Mouse (Mus musculus): ENCODE measurements around the gene Spred2. TPM values are rescaled to one million over a fixed set of nuclear protein-coding genes. Genes with fewer than 3 reads are reported as not detected.

Gene Spred2
- polyA plus RNA-seq, 1 experiment: 24.0 TPM

- WGBS: 83% methylated on average over 4 of the region's 4 CpGs
- peaks cover 4% of the 10 kb centered on the region for H3K4me1 ChIP-seq (ENCODE audit: control insufficient read depth, insufficient read depth, low read length)
- no peak for DNase-seq
- H3K4me3 ChIP-seq (replicated peaks; ENCODE audit: extremely low read depth, low read depth, low read length): no peak overlapping the region
- TF ChIP-seq CTCF (IDR thresholded peaks at IDR 0.05; ENCODE audit: insufficient read depth, low read length): peak; percentile 60
- no peak for TF ChIP-seq POLR2A (IDR thresholded peaks at IDR 0.05; ENCODE audit: borderline replicate concordance, extremely low read depth, low read depth, low read length)
These were observed 48.0 kb downstream of the Spred2 start for GRCm38 (mm10) chr11:19971954-19972750.

- 64% methylated on average over 7 of the region's 7 CpGs for WGBS
- no peak for DNase-seq
- TF ChIP-seq POLR2A (IDR thresholded peaks at IDR 0.05; ENCODE audit: borderline replicate concordance, extremely low read depth, low read depth, low read length) (no peak), CTCF (IDR thresholded peaks at IDR 0.05; ENCODE audit: insufficient read depth, low read length) (no peak)
- H3K4me3 ChIP-seq (replicated peaks; ENCODE audit: extremely low read depth, low read depth, low read length): no peak overlapping the region
- H3K4me1 ChIP-seq (ENCODE audit: control insufficient read depth, insufficient read depth, low read length): peaks cover 4% of the 10 kb centered on the region
These were observed 49.0 kb downstream of the Spred2 start for GRCm38 (mm10) chr11:19973032-19973790.

GRCm38 (mm10) chr11:19976032-19976431, 51.9 kb downstream of the Spred2 start:
- no peak for DNase-seq
- H3K4me1 ChIP-seq (ENCODE audit: control insufficient read depth, insufficient read depth, low read length): peaks cover 6% of the 10 kb centered on the region
- no peak for TF ChIP-seq POLR2A (IDR thresholded peaks at IDR 0.05; ENCODE audit: borderline replicate concordance, extremely low read depth, low read depth, low read length)
- TF ChIP-seq CTCF (IDR thresholded peaks at IDR 0.05; ENCODE audit: insufficient read depth, low read length): no peak
- WGBS: 92% methylated on average over 2 of the region's 2 CpGs
- no peak overlapping the region for H3K4me3 ChIP-seq (replicated peaks; ENCODE audit: extremely low read depth, low read depth, low read length)

- DNase-seq: no peak
- WGBS: 50% methylated on average over 2 of the region's 2 CpGs
- H3K4me3 ChIP-seq (replicated peaks; ENCODE audit: extremely low read depth, low read depth, low read length): no peak overlapping the region
- TF ChIP-seq CTCF (IDR thresholded peaks at IDR 0.05; ENCODE audit: insufficient read depth, low read length) (no peak), POLR2A (IDR thresholded peaks at IDR 0.05; ENCODE audit: borderline replicate concordance, extremely low read depth, low read depth, low read length) (no peak)
- H3K4me1 ChIP-seq (ENCODE audit: control insufficient read depth, insufficient read depth, low read length): peaks cover 11% of the 10 kb centered on the region
These were observed 53.5 kb downstream of the Spred2 start for GRCm38 (mm10) chr11:19977687-19978086.

- WGBS: 22% methylated on average over 14 of the region's 14 CpGs
- TF ChIP-seq POLR2A (IDR thresholded peaks at IDR 0.05; ENCODE audit: borderline replicate concordance, extremely low read depth, low read depth, low read length): no peak
- no peak for TF ChIP-seq CTCF (IDR thresholded peaks at IDR 0.05; ENCODE audit: insufficient read depth, low read length)
- Histone ChIP-seq H3K4me1 (ENCODE audit: control insufficient read depth, insufficient read depth, low read length) (peaks cover 12% of the 10 kb centered on the region), H3K4me3 (replicated peaks; ENCODE audit: extremely low read depth, low read depth, low read length) (peak overlapping the region; percentile 26)
- DNase-seq: no peak
These were observed 55.2 kb downstream of the Spred2 start for GRCm38 (mm10) chr11:19979338-19979737.

- no peak for DNase-seq
- no peak overlapping the region for H3K4me3 ChIP-seq (replicated peaks; ENCODE audit: extremely low read depth, low read depth, low read length)
- TF ChIP-seq CTCF (IDR thresholded peaks at IDR 0.05; ENCODE audit: insufficient read depth, low read length) (no peak), POLR2A (IDR thresholded peaks at IDR 0.05; ENCODE audit: borderline replicate concordance, extremely low read depth, low read depth, low read length) (no peak)
- 59% methylated on average over 6 of the region's 6 CpGs for WGBS
- peaks cover 22% of the 10 kb centered on the region for H3K4me1 ChIP-seq (ENCODE audit: control insufficient read depth, insufficient read depth, low read length)
These were observed 57.9 kb downstream of the Spred2 start for GRCm38 (mm10) chr11:19982113-19982512.

- H3K4me1 ChIP-seq (ENCODE audit: control insufficient read depth, insufficient read depth, low read length): peaks cover 24% of the 10 kb centered on the region
- H3K4me3 ChIP-seq (replicated peaks; ENCODE audit: extremely low read depth, low read depth, low read length): no peak overlapping the region
- DNase-seq: no peak
- 58% methylated on average over 6 of the region's 6 CpGs for WGBS
- TF ChIP-seq CTCF (IDR thresholded peaks at IDR 0.05; ENCODE audit: insufficient read depth, low read length) (no peak), POLR2A (IDR thresholded peaks at IDR 0.05; ENCODE audit: borderline replicate concordance, extremely low read depth, low read depth, low read length) (no peak)
These were observed 58.6 kb downstream of the Spred2 start for GRCm38 (mm10) chr11:19982779-19983178.

GRCm38 (mm10) chr11:19983298-19983697, 59.1 kb downstream of the Spred2 start:
- H3K4me1 ChIP-seq (ENCODE audit: control insufficient read depth, insufficient read depth, low read length): peaks cover 26% of the 10 kb centered on the region
- no peak for DNase-seq
- TF ChIP-seq POLR2A (IDR thresholded peaks at IDR 0.05; ENCODE audit: borderline replicate concordance, extremely low read depth, low read depth, low read length) (no peak), CTCF (IDR thresholded peaks at IDR 0.05; ENCODE audit: insufficient read depth, low read length) (no peak)

GRCm38 (mm10) chr11:19984029-19984428, 59.9 kb downstream of the Spred2 start:
- 92% methylated on average over 9 of the region's 9 CpGs for WGBS
- no peak for DNase-seq
- Histone ChIP-seq H3K4me3 (replicated peaks; ENCODE audit: extremely low read depth, low read depth, low read length) (no peak overlapping the region), H3K4me1 (ENCODE audit: control insufficient read depth, insufficient read depth, low read length) (peaks cover 25% of the 10 kb centered on the region)
- TF ChIP-seq POLR2A (IDR thresholded peaks at IDR 0.05; ENCODE audit: borderline replicate concordance, extremely low read depth, low read depth, low read length): no peak

More at GRCm38 (mm10) chr11:19983298-19983697, 59.1 kb downstream of the Spred2 start:
- WGBS: 36% methylated on average over 4 of the region's 4 CpGs
- no peak overlapping the region for H3K4me3 ChIP-seq (replicated peaks; ENCODE audit: extremely low read depth, low read depth, low read length)
